Mouse (Mus musculus) forebrain, embryonic 13.5 days (tissue): ENCODE measurements around the gene Dennd4c. TPM values are rescaled to one million over a fixed set of nuclear protein-coding genes. Genes with fewer than 3 reads are reported as not detected.
A peak's percentile ranks its signal among the peaks of the same experiment; 100 is the strongest.

Source experiments
- ATAC-seq: fragments of 200-750 bp; cut with Nextera tagmentation; 2 replicates; pipeline ENCODE4 v1.8.0; 2017
- H3K27ac ChIP-seq: fragments of 300-500 bp; sonication (generic); 2 replicates; pipeline ENCODE4 v1.5.1; 2015; ENCODE audit warnings: inconsistent platforms, mild to moderate bottlenecking, moderate library complexity
- H3K27me3 ChIP-seq: fragments of 300-500 bp; sonication (generic); 2 replicates; pipeline ENCODE4 v1.6.1; 2015; ENCODE audit warnings: mild to moderate bottlenecking, inconsistent platforms
- H3K36me3 ChIP-seq: fragments of 300-500 bp; sonication (generic); 2 replicates; pipeline ENCODE4 v1.6.1; 2015; ENCODE audit warnings: mild to moderate bottlenecking, inconsistent platforms; ENCODE audit not compliant: poor library complexity, severe bottlenecking
- H3K4me1 ChIP-seq: fragments of 300-500 bp; sonication (generic); 2 replicates; pipeline ENCODE4 v1.6.1; 2015; ENCODE audit warnings: inconsistent platforms
- H3K4me2 ChIP-seq: fragments of 300-500 bp; sonication (generic); 2 replicates; pipeline ENCODE4 v1.6.1; 2015; ENCODE audit warnings: inconsistent platforms, mild to moderate bottlenecking, moderate library complexity
- H3K4me3 ChIP-seq: fragments of 300-500 bp; sonication (generic); 2 replicates; pipeline ENCODE4 v1.5.1; 2015; ENCODE audit warnings: mild to moderate bottlenecking, inconsistent platforms
- H3K9ac ChIP-seq: fragments of 300-500 bp; sonication (generic); 2 replicates; pipeline ENCODE4 v1.6.1; 2015; ENCODE audit warnings: mild to moderate bottlenecking, inconsistent platforms
- H3K9me3 ChIP-seq: fragments of 300-500 bp; sonication (generic); replicated peaks from 2 replicates; pipeline ENCODE4 v1.6.1; 2016; ENCODE audit warnings: inconsistent platforms
- WGBS: fragments of 180-500 bp; shearing (Covaris S2); methylation state at CpG from one replicate; pipeline ENCODE4 v1.1.7; 2015; 5-methylcytosine and 5-hydroxymethylcytosine counted together
- polyA plus RNA-seq: library from polyadenylated mRNA; unstranded; fragments of >200 nt; fragmentation: Nextera tagmentation; extraction: Ambion mirVana; gene quantifications from 2 replicates; pipeline ENCODE4 v1.2.1, GENCODE M21; 2015

Gene Dennd4c
- polyA plus RNA-seq: 4.1 and 5.4 TPM in 2 replicates

DNA sequence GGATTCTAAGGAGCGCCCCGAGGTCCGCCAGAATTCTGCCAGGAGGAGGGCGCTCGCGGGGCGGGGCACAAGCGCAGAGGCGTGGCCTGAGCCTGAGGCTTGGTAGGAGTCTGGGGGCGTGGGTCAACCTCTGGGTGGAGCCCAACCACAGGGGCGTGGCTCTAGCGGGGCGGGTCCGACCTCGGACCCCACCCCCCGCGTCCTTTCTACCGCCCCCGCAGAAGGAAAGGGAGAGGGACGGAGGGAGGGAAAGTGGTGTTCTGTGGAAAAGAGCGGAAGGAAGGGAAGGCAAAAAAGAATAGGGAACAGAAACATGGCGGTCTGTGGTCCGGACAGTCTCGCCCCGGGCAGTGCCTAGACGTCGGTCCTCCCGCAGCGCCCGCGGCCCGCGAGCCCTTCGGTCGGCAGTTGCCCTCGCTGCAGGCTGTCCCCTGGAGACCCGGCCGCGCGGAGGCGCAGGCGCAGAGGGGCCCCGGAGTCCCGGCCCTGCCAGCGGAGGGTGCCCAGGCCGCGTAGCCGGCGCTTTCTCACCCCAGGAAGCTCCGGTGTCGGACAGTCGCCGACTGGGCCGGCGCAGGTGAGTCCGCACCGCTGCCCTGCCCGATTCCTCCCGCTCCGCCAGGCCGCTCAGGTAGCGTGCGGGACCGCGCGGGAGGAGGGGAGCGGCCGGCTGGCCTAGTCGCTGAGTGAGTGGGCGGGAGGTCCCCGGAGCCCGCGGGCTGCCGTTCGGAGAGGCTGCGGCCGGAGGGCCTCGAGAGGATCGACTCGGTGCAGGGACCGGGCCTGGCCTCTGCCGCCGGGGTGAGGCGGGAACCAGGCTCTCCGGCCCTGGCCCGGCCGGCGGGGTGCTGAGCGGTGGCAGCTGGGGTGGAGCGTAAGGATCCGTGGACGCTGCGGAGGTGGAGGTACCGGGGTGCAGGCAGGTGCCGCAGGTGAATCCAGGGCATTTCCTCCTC lies at the start of gene Dennd4c:
Dennd4c (plus strand) TSS at position 220 of the 956 bp plus-strand sequence.
- H3K9ac ChIP-seq: peak within 1 kb of the TSS; percentile 96
- no peaks in the 10 kb centered on the region for H3K36me3 ChIP-seq
- peak; percentile 95 for ATAC-seq
- WGBS: under 1% methylated on average over 83 of the region's 95 CpGs
- H3K4me3 ChIP-seq: peak within 1 kb of the TSS; percentile 96
- no peaks in the 10 kb centered on the region for H3K9me3 ChIP-seq
- no peaks in the 10 kb centered on the region for H3K27me3 ChIP-seq
- H3K4me1 ChIP-seq: peaks cover 19% of the 10 kb centered on the region
- H3K27ac ChIP-seq: peak within 1 kb of the TSS; percentile 74
- H3K4me2 ChIP-seq: peak within 1 kb of the TSS; percentile 81

- Histone ChIP-seq H3K36me3 (no peaks in the 10 kb centered on the region), H3K4me2 (no peak overlapping the region), H3K9me3 (no peaks in the 10 kb centered on the region), H3K4me1 (no peaks in the 10 kb centered on the region), H3K27me3 (no peaks in the 10 kb centered on the region), H3K4me3 (no peak overlapping the region), H3K9ac (no peak overlapping the region), H3K27ac (no peak overlapping the region)
- no peak for ATAC-seq
- 77% methylated on average over 5 of the region's 5 CpGs for WGBS
These were observed 49.0 kb upstream of the Dennd4c start for GRCm38 (mm10) chr4:86699161-86699865.

DNA sequence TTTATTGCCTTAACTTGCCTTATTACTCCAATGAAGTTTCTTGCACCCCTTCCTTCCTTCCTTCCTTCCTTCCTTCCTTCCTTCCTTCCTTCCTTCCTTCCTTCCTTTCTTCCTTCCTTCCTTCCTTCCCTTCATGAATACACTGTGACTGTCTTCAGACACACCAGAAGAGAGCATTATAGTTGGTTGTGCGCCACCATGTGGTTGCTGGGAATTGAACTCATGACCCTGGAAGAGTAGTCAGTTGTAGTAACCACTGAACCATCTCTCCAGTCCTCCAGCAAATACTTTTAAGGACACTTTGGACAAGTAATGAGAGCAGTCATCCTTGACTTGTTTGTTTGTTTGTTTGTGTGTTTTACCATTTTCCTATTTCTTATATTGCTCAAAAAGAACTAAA lies 39.6 kb upstream of the Dennd4c start:
- Histone ChIP-seq H3K36me3 (no peaks in the 10 kb centered on the region), H3K4me3 (no peak overlapping the region), H3K27ac (no peak overlapping the region), H3K4me1 (no peaks in the 10 kb centered on the region), H3K27me3 (no peaks in the 10 kb centered on the region), H3K9me3 (no peaks in the 10 kb centered on the region), H3K9ac (no peak overlapping the region), H3K4me2 (no peak overlapping the region)
- ATAC-seq: no peak
- WGBS: 38% methylated on average over 1 of the region's 1 CpGs

GRCm38 (mm10) chr4:86710034-86710650 lies 38.2 kb upstream of the Dennd4c start:
- 62% methylated on average over 6 of the region's 6 CpGs for WGBS
- H3K4me1 ChIP-seq: no peaks in the 10 kb centered on the region
- H3K36me3 ChIP-seq: no peaks in the 10 kb centered on the region
- no peak overlapping the region for H3K4me2 ChIP-seq
- H3K27me3 ChIP-seq: no peaks in the 10 kb centered on the region
- H3K9me3 ChIP-seq: no peaks in the 10 kb centered on the region
- no peak overlapping the region for H3K9ac ChIP-seq
- H3K27ac ChIP-seq: no peak overlapping the region
- ATAC-seq: no peak
- no peak overlapping the region for H3K4me3 ChIP-seq

DNA sequence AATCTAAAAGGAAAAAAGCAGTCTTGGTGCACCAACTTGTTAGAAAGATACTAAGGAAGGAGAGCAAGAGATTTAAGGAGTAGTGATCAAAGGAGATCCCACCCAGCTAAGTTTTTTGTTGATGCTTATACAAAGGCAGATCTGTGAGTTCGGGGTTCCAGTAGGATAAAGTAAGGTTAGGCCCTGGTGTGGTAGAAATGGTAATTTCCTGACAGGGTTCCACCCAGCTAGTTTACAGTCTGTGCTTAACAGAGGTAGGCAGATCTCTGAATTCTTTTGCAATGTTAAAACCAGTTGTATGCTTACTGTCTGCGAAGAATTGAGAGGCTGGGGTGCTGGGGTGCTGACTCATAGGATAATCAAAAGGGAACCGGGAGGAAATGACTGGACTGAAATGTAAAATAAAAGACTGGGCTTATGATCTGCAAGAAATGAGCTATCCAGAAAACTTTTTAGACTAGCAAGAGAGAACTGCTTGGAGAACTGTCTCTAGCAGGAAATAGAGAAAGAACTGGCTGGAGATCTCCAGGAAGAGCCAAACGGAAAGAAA lies 37.6 kb upstream of the Dennd4c start:
- ATAC-seq: no peak
- 80% methylated on average over 4 of the region's 4 CpGs for WGBS
- Histone ChIP-seq H3K36me3 (no peaks in the 10 kb centered on the region), H3K9ac (no peak overlapping the region), H3K4me2 (no peak overlapping the region), H3K27ac (no peak overlapping the region), H3K4me1 (no peaks in the 10 kb centered on the region), H3K27me3 (no peaks in the 10 kb centered on the region), H3K9me3 (no peaks in the 10 kb centered on the region), H3K4me3 (no peak overlapping the region)

DNA sequence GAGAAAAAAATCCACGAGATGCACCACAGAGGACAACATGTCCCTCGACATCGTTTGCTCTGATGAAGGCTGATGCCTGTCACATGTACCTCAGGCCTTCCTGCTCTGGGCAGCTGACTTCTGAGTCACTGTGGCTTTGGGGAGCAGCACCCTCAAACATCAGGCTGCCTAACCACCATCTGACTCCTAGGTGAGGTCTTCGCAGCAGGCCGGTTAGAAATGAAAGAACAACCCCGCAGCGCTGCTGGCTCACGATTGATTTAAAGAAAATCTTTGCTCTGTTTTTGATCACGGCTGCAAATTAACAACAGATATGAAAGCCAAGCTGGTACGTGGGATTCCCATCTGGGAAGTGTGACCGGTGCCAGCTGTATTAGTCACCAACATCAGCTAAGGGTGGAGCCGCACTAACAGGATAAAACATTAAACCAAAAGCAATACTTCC lies 35.6 kb upstream of the Dennd4c start:
- no peak overlapping the region for H3K4me3 ChIP-seq

DNA sequence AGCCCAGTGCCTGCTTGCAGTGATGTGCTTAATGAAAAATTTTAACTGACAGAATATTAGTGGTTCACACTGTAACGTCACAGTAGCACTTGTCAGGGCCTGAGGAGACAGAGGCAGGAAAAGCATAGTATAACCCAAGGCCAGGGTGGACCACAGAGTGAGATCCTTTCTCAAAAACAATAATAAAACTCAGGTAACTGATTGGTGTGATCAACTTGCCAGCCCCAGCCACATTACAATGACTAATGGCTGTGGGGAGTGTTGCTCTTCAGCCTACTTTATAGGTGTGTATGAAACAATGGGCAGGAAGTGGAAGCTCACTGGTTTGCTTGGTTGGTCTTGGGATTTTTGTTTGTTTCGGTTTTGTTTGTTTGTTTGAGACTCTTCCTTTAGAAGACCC lies 34.8 kb upstream of the Dennd4c start:
- 76% methylated on average over 2 of the region's 2 CpGs for WGBS
- no peaks in the 10 kb centered on the region for H3K27me3 ChIP-seq
- H3K4me2 ChIP-seq: no peak overlapping the region
- no peak for ATAC-seq
- H3K27ac ChIP-seq: no peak overlapping the region
- no peak overlapping the region for H3K4me3 ChIP-seq
- H3K9ac ChIP-seq: no peak overlapping the region
- H3K36me3 ChIP-seq: no peaks in the 10 kb centered on the region
- H3K9me3 ChIP-seq: no peaks in the 10 kb centered on the region
- no peaks in the 10 kb centered on the region for H3K4me1 ChIP-seq

More for the DNA sequence above, 35.6 kb upstream of the Dennd4c start:
- no peak for ATAC-seq
- Histone ChIP-seq H3K4me1 (no peaks in the 10 kb centered on the region), H3K27ac (no peak overlapping the region), H3K9ac (no peak overlapping the region), H3K27me3 (no peaks in the 10 kb centered on the region), H3K36me3 (no peaks in the 10 kb centered on the region), H3K4me2 (no peak overlapping the region), H3K9me3 (no peaks in the 10 kb centered on the region)
- WGBS: 85% methylated on average over 12 of the region's 12 CpGs

DNA sequence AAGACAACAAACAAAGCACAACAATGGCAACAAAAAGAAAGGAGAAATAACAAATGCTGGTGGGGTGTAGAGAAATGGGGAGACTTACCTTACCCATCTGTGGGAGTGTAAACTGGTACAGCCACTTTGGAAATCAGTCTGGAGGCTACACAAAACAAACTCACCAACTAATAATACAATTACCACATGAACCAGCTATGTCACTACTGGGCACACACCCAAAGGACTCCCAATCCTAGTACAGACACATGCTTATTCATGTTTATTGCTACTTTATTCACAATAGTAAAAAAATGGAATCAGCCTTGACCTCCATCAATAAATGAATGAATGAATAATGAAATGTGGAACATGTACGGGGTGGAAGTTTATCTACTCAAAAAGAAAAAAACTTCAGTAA lies 33.0 kb upstream of the Dennd4c start:
- Histone ChIP-seq H3K27me3 (no peaks in the 10 kb centered on the region), H3K4me3 (no peak overlapping the region), H3K9ac (no peak overlapping the region), H3K9me3 (no peaks in the 10 kb centered on the region), H3K27ac (no peak overlapping the region), H3K4me1 (no peaks in the 10 kb centered on the region), H3K36me3 (no peaks in the 10 kb centered on the region), H3K4me2 (no peak overlapping the region)
- 97% methylated on average over 1 of the region's 1 CpGs for WGBS
- ATAC-seq: no peak

DNA sequence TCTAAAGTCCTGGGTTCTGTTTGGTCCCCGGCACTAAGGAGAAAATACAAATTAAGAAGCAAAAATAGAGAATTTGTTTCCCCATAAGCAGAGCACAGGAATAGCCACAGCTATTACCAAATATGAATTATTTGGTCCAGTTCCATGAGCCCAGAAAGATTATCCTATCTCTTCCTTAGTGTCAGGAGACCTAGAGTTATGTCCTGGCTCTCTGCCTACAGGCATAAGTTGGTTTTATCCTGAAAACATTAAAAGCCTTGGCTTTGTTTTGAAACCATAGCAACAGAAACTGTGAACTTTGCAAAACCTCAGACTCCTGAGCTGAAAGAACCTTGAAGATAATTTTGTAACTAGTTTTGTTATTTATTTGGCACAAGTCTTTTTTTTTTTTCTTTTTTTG lies 31.2 kb upstream of the Dennd4c start:
- Histone ChIP-seq H3K27me3 (no peaks in the 10 kb centered on the region), H3K9me3 (no peaks in the 10 kb centered on the region), H3K4me3 (no peak overlapping the region), H3K27ac (no peak overlapping the region), H3K4me2 (no peak overlapping the region), H3K36me3 (no peaks in the 10 kb centered on the region), H3K4me1 (no peaks in the 10 kb centered on the region), H3K9ac (no peak overlapping the region)
- ATAC-seq: no peak
- WGBS: 77% methylated on average over 1 of the region's 1 CpGs

- no peak overlapping the region for H3K4me2 ChIP-seq
- H3K36me3 ChIP-seq: no peaks in the 10 kb centered on the region
- no peak overlapping the region for H3K4me3 ChIP-seq
- no peaks in the 10 kb centered on the region for H3K9me3 ChIP-seq
- H3K9ac ChIP-seq: no peak overlapping the region
- ATAC-seq: no peak
- 78% methylated on average over 4 of the region's 4 CpGs for WGBS
- H3K4me1 ChIP-seq: no peaks in the 10 kb centered on the region
- no peak overlapping the region for H3K27ac ChIP-seq
- H3K27me3 ChIP-seq: no peaks in the 10 kb centered on the region
These were observed 29.3 kb upstream of the Dennd4c start for GRCm38 (mm10) chr4:86718878-86719577.

DNA sequence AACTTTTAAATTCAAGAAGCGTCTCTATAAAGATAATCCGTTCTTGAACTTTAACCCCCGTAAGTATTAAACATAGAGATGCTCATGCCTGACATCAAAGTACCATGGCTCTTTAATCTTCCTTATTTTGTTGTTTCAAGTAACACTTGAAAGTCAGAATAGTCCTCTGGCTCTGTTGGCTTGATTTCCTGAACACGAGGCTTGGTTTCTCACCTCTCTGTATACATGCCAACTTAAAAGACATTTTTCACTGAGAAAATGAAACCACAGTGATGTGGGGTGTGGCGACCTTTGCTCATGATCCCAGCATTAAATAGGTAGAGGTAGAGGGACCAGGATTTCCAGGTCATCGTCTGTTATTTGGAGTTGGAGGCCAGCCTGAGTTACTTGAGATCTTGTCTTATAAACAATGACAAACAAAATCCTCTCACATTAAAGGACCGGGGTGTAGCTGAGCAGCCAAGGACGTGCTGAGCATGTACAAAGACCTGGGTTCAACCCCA lies 26.4 kb upstream of the Dennd4c start:
- Histone ChIP-seq H3K9ac (no peak overlapping the region), H3K27me3 (no peaks in the 10 kb centered on the region), H3K9me3 (no peaks in the 10 kb centered on the region), H3K36me3 (no peaks in the 10 kb centered on the region), H3K4me3 (no peak overlapping the region), H3K4me2 (no peak overlapping the region), H3K27ac (no peak overlapping the region), H3K4me1 (no peaks in the 10 kb centered on the region)
- ATAC-seq: no peak
- 83% methylated on average over 8 of the region's 8 CpGs for WGBS
